Mouse (Mus musculus): ENCODE results near the gene Mgst2.

Mgst2 gene

GRCm38 (mm10) chr3:51730662-51731061 is 70.5 kb downstream of the Mgst2 start:
- DNase-seq (ENCODE audit: extremely low read depth, insufficient read length, low spot score) = no peak

GRCm38 (mm10) chr3:51731949-51732636 is 71.9 kb downstream of the Mgst2 start:
- no peak for DNase-seq (ENCODE audit: extremely low read depth, insufficient read length, low spot score)
